Mouse (Mus musculus) limb, embryonic 11.5 days (tissue): ENCODE data around the gene Dlgap3. TPM values are rescaled to one million over a fixed set of nuclear protein-coding genes. Genes with fewer than 3 reads are reported as not detected.

Experiments used
- ATAC-seq: fragments of 200-750 bp; cut with Nextera tagmentation; 2 replicates; pipeline ENCODE4 v1.8.0; 2017; ENCODE audit warnings: low read depth; ENCODE audit not compliant: insufficient number of reproducible peaks, low FRiP score, low TSS enrichment
- DNase-seq: peaks from one replicate; pipeline ENCODE4 v3.0.0-alpha.2; 2015; ENCODE audit warnings: low spot score
- H3K27ac ChIP-seq: fragments of 300-500 bp; sonication (generic); replicated peaks from 2 replicates; pipeline ENCODE4 v1.5.1; 2014; ENCODE audit warnings: low read depth, mild to moderate bottlenecking, low read length
- H3K27me3 ChIP-seq: fragments of 300-500 bp; sonication (generic); 2 replicates; pipeline ENCODE4 v1.6.1; 2014; ENCODE audit warnings: mild to moderate bottlenecking, low read length, mixed read lengths; ENCODE audit not compliant: control insufficient read depth, insufficient read depth
- H3K36me3 ChIP-seq: fragments of 300-500 bp; sonication (generic); 2 replicates; pipeline ENCODE4 v1.6.1; 2014; ENCODE audit warnings: mild to moderate bottlenecking, low read length, moderate library complexity, mixed read lengths; ENCODE audit not compliant: control insufficient read depth, insufficient read depth
- H3K4me1 ChIP-seq: fragments of 300-500 bp; sonication (generic); 2 replicates; pipeline ENCODE4 v1.6.1; 2014; ENCODE audit warnings: low read length, mixed read lengths; ENCODE audit not compliant: control insufficient read depth, insufficient read depth
- H3K4me2 ChIP-seq: fragments of 300-500 bp; sonication (generic); 2 replicates; pipeline ENCODE4 v1.6.1; 2014; ENCODE audit warnings: low read depth, mild to moderate bottlenecking, moderate library complexity; ENCODE audit not compliant: severe bottlenecking
- H3K4me3 ChIP-seq: fragments of 300-500 bp; sonication (generic); 2 replicates; pipeline ENCODE4 v1.5.1; 2014; ENCODE audit warnings: low read depth, low read length
- H3K9ac ChIP-seq: fragments of 300-500 bp; sonication (generic); 2 replicates; pipeline ENCODE4 v1.6.1; 2014; ENCODE audit warnings: mild to moderate bottlenecking, low read length
- H3K9me3 ChIP-seq: fragments of 300-500 bp; sonication (generic); 2 replicates; pipeline ENCODE4 v1.6.1; 2016; ENCODE audit warnings: low read length; ENCODE audit not compliant: control insufficient read depth
- WGBS: fragments of 180-500 bp; shearing (Covaris S2); extraction: QIAGEN DNeasy Blood & Tissue Kit; methylation state at CpG from one replicate; pipeline ENCODE4 v1.1.7; 2014; 5-methylcytosine and 5-hydroxymethylcytosine counted together
- polyA plus RNA-seq: library from polyadenylated mRNA; unstranded; fragments of >200 nt; fragmentation: Nextera tagmentation; extraction: Ambion mirVana; gene quantifications from 2 replicates; pipeline ENCODE4 v1.2.1, GENCODE M21; 2014

The Dlgap3 gene
- polyA plus RNA-seq, 1 experiment from 2014 or later = 0.25 TPM

DNA sequence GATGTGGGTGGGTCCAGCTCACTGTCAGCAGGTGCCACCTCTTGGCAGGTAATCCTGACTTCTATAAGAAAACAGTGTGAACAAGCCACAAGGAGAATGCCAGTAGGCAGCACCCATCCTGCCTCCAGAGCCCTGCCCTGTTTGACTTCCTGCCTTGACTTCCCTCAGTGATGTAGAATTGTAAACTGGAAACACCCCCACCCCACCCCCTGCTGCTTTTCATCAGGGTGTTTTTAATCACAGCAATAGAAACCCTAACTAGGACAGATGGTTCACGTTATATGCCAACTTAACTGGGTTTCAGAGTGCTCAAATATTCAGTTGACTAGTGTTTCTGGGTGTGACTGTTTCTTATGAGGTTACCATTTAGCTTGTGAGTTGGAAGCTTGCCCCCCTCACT, 15.7 kb upstream of the Dlgap3 start:
- Histone ChIP-seq H3K27me3 (no peaks in the 10 kb centered on the region), H3K27ac (no peak overlapping the region), H3K4me3 (no peak overlapping the region), H3K4me1 (no peaks in the 10 kb centered on the region), H3K9me3 (no peaks in the 10 kb centered on the region), H3K9ac (no peak overlapping the region), H3K4me2 (no peak overlapping the region), H3K36me3 (no peaks in the 10 kb centered on the region)
- ATAC-seq (no peak), DNase-seq (no peak)
- WGBS = 38% methylated on average over 1 of the region's 1 CpGs

DNA sequence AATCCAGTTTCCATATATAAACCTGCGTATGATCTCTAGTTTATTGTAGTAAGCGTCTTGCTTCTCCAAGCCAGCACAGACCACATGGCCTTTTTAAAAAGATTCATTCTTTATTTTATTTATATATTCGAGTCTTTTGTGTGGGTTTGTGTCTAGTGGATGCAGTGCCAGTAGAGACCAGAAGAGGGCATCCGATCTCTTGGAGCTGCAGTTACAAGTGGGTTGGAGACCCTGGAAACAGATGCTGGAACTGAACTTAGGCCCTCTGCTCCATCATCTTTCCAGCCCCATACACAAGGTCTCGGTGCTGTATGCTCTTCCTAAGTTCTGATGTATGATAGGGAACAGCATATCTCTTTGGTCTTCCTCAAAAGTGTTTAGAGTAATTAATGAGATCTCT, 13.2 kb upstream of the Dlgap3 start:
- Histone ChIP-seq H3K27ac (no peak overlapping the region), H3K4me3 (no peak overlapping the region), H3K27me3 (no peaks in the 10 kb centered on the region), H3K9ac (no peak overlapping the region), H3K4me2 (no peak overlapping the region), H3K9me3 (no peaks in the 10 kb centered on the region), H3K4me1 (no peaks in the 10 kb centered on the region), H3K36me3 (no peaks in the 10 kb centered on the region)
- DNase-seq (no peak), ATAC-seq (no peak)
- 63% methylated on average over 5 of the region's 5 CpGs for WGBS

DNA sequence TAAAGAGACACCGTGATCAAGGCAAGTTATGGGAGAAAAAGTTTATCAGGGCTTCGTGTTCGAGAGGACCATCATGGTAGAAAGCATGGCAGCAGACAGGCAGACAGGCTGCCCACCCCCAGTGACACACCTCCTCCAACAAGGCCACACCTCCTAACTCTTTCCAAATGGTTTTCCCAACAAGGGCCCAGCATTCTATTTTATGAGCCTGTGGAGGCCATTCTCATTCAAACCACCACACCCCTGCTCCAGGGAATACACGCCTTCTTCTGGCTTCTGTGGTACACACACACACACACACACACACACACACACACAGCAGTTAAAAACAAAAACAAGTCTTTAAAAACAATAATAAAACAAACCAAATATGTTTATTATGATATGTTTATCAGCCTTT, 11.3 kb upstream of the Dlgap3 start:
- Histone ChIP-seq H3K27me3 (no peaks in the 10 kb centered on the region), H3K4me2 (no peak overlapping the region), H3K9ac (no peak overlapping the region), H3K4me1 (no peaks in the 10 kb centered on the region), H3K36me3 (no peaks in the 10 kb centered on the region), H3K27ac (no peak overlapping the region), H3K9me3 (no peaks in the 10 kb centered on the region), H3K4me3 (no peak overlapping the region)
- ATAC-seq (no peak), DNase-seq (no peak)
- 83% methylated on average over 4 of the region's 4 CpGs for WGBS

DNA sequence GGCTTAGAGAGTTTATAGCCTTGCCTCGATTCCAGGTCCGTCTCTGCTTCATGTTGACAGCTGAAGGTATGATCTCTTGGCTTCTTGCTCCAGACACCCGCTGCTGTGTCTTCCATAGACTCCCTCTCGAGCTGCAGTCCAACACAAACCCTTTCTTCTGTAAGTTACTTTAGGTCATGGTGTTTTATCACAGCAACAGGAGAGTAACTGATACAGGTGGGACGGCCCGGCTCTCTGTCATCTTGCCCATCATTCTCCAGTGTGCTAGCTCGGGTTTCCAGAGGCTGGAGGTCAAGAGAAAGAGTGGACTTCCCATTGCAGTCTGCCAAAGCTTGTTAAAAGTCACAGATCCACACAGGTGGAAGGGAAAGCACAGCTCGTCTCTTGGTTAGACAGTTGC, 5.1 kb upstream of the Dlgap3 start:
- ATAC-seq = no peak
- 65% methylated on average over 8 of the region's 8 CpGs for WGBS
- Histone ChIP-seq H3K27me3 (peaks cover 21% of the 10 kb centered on the region), H3K27ac (no peak overlapping the region), H3K4me3 (no peak overlapping the region), H3K4me1 (peaks cover 6% of the 10 kb centered on the region; the same call in 1 of the 2 replicates), H3K4me2 (no peak overlapping the region), H3K9me3 (no peaks in the 10 kb centered on the region), H3K9ac (no peak overlapping the region), H3K36me3 (no peaks in the 10 kb centered on the region)
- no peak for DNase-seq

DNA sequence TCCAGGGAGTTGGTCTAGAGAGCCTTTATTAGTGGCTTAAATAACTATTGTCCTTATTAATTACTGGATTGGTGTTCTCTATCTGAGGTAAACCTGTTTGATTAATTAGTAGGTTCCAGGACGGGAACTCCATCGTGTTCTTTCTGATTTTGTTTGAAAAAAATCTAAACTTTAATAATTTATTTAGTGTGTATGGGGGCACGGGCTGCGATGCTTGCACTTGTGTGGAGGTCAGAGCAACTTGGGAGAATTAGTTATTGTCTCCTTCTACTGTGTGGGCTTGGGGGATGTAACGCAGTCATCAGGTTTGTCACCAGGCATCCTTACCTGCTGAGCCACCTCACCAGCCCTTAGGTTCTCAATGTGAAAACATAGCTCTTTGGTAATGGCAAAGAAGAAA, 1.9 kb upstream of the Dlgap3 start:
- no peak overlapping the region for H3K9ac ChIP-seq
- ATAC-seq (no peak), DNase-seq (no peak)
- no peaks in the 10 kb centered on the region for H3K36me3 ChIP-seq
- peaks cover 47% of the 10 kb centered on the region for H3K27me3 ChIP-seq
- no peak overlapping the region for H3K4me3 ChIP-seq
- H3K9me3 ChIP-seq = no peaks in the 10 kb centered on the region
- no peak overlapping the region for H3K4me2 ChIP-seq
- 74% methylated on average over 5 of the region's 5 CpGs for WGBS
- H3K4me1 ChIP-seq = peaks cover 9% of the 10 kb centered on the region
- H3K27ac ChIP-seq = no peak overlapping the region

DNA sequence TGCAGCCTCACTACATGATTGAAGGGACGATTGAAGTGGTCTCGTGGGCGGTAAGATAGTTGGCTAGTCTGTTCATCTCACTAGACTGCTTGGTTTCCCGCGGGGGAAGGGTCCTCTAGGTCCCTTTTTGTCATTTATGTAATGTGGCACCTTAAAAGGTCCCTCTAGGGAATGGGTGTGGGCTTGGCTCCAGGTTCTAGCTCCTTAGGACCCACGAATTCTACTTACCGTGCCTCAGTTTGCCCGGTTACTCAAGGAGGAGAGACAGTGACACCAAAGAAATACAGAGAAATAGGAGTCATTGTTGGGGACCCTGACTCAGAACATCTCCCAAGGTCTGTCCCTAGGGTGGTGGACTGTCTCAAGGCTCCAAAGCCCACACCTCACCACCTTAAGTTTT, 1.3 kb upstream of the Dlgap3 start:
- 17% methylated on average over 8 of the region's 8 CpGs for WGBS
- Histone ChIP-seq H3K9me3 (no peaks in the 10 kb centered on the region), H3K27me3 (peaks cover 47% of the 10 kb centered on the region), H3K4me1 (peaks cover 9% of the 10 kb centered on the region), H3K36me3 (no peaks in the 10 kb centered on the region), H3K4me2 (no peak overlapping the region), H3K9ac (no peak overlapping the region), H3K27ac (no peak overlapping the region), H3K4me3 (peak overlapping the region; percentile 65; the same call in 1 of the 2 replicates)
- no peak for ATAC-seq
- DNase-seq = no peak

DNA sequence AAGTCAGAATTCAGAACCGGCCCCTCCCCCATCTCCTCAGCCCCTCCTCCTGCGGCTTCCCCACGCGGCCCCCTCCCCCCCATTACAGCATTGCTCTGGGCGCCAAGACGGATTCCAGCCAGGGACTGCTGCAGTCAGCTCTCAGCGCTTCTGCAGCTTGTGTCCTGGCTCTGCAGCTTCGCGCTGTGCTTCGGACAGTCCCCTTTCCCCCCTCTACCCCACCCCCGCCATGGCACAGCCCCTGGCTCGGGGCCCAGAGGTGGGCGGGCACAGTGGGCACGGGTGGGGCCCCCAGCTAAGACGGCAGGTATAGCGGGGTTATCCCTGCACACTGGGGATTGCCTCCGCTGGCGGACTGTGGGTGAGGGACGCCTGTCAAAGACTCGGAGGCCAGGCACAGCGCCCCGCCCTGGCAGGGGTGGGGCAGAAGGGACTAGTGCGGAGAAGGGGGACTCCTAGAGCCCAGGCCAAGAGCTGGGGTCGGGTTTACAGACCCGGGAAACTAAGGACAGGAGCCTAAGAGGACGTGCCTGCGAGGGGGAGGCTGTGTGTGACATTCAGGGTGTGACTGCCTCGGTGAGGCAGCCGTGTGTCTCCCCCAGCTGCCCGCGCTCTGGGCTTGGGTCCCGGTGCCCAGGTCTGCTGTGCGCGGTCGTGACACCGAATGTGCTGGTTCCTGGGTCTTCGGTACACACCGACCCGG, 642 bp upstream of the Dlgap3 start:
- H3K9ac ChIP-seq = no peak overlapping the region
- H3K27ac ChIP-seq = no peak overlapping the region
- H3K4me3 ChIP-seq = peak overlapping the region; percentile 65
- no peaks in the 10 kb centered on the region for H3K9me3 ChIP-seq
- DNase-seq (peak; percentile 64), ATAC-seq (peak; percentile 63; the same call in 1 of the 2 replicates)
- under 1% methylated on average over 38 of the region's 39 CpGs for WGBS
- H3K27me3 ChIP-seq = peaks cover 47% of the 10 kb centered on the region
- peaks cover 9% of the 10 kb centered on the region for H3K4me1 ChIP-seq
- H3K36me3 ChIP-seq = no peaks in the 10 kb centered on the region
- H3K4me2 ChIP-seq = peak overlapping the region; percentile 100

DNA sequence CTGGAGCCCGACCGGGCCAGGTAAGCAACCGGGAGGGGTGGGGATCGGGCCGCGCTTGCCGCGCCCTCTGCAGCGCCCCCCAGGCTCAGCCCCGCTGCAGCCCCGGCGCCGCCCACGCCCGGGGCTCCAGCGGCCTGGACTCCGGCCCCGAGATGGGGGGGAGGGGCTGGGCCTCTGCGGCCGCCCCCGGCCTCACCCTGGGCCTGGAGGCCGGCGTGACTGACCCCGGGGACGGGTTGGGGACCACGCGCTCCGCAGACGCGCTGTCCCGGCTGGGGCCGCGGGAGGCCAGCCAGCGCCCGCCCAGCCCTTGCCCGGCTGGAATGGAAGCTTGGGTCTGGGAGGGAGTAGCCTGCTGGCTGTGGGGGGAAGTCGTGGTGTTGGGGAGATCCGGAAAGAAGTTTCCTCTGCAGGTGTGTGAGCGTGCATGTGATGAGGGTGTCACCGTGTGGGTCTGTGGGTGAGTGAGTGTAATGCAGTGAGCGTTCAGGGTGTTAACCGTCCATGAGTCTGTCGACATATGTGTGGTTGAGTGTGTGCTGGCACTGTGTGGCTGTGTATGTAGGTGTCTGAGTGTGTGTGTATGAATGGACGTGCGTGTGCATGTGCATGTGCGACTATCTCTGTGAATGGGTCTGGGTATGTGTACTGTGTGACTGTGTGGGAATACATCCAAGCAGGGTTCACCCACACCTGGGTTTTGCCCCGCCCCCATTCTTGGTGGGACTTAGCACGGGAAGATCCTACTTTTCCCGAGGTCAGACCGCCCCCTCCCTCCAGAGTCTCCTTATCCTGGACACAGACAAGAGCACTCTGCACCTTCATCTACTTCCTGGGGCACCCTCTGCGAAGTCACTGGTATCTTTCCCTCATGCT, 580 bp downstream of the Dlgap3 start:
- WGBS = 2% methylated on average over 43 of the region's 51 CpGs
- no peak overlapping the region for H3K27ac ChIP-seq
- peak; percentile 49 for ATAC-seq

More for the DNA sequence above, 580 bp downstream of the Dlgap3 start:
- peak overlapping the region; percentile 100 for H3K4me2 ChIP-seq
- H3K27me3 ChIP-seq = peaks cover 47% of the 10 kb centered on the region
- no peaks in the 10 kb centered on the region for H3K36me3 ChIP-seq
- H3K9me3 ChIP-seq = no peaks in the 10 kb centered on the region
- H3K4me3 ChIP-seq = peak overlapping the region; percentile 65
- H3K9ac ChIP-seq = peak overlapping the region; percentile 45; the same call in 1 of the 2 replicates
- peak; percentile 46 for DNase-seq
- H3K4me1 ChIP-seq = peaks cover 9% of the 10 kb centered on the region
